Mouse (Mus musculus): ENCODE measurements around the gene Iqschfp. TPM values are rescaled to one million over a fixed set of nuclear protein-coding genes. Genes with fewer than 3 reads are reported as not detected.

Gene Iqschfp
- polyA plus RNA-seq, 1 experiment from 2014 or later = 0.54 TPM

GRCm38 (mm10) chr3:68632714-68633113 lies 740.7 kb downstream of the Iqschfp start:
- H3K9me3 ChIP-seq = no peaks in the 10 kb centered on the region
- WGBS = 75% methylated on average over 3 of the region's 3 CpGs
- ATAC-seq (ENCODE audit: insufficient number of reproducible peaks, low FRiP score, low TSS enrichment, low read depth) = no peak
- H3K27me3 ChIP-seq = no peaks in the 10 kb centered on the region
- no peak overlapping the region for H3K27ac ChIP-seq
- H3K4me3 ChIP-seq = no peak overlapping the region
- no peaks in the 10 kb centered on the region for H3K36me3 ChIP-seq
- H3K4me1 ChIP-seq = no peaks in the 10 kb centered on the region
- no peak overlapping the region for H3K9ac ChIP-seq
- no peak overlapping the region for H3K4me2 ChIP-seq

GRCm38 (mm10) chr3:68633577-68633976 lies 741.5 kb downstream of the Iqschfp start:
- H3K9ac ChIP-seq = no peak overlapping the region
- no peak for ATAC-seq (ENCODE audit: insufficient number of reproducible peaks, low FRiP score, low TSS enrichment, low read depth)
- H3K4me1 ChIP-seq = no peaks in the 10 kb centered on the region
- H3K4me2 ChIP-seq = no peak overlapping the region
- H3K9me3 ChIP-seq = no peaks in the 10 kb centered on the region
- no peak overlapping the region for H3K4me3 ChIP-seq
- 88% methylated on average over 4 of the region's 4 CpGs for WGBS
- H3K36me3 ChIP-seq = no peaks in the 10 kb centered on the region
- H3K27me3 ChIP-seq = no peaks in the 10 kb centered on the region
- no peak overlapping the region for H3K27ac ChIP-seq

DNA sequence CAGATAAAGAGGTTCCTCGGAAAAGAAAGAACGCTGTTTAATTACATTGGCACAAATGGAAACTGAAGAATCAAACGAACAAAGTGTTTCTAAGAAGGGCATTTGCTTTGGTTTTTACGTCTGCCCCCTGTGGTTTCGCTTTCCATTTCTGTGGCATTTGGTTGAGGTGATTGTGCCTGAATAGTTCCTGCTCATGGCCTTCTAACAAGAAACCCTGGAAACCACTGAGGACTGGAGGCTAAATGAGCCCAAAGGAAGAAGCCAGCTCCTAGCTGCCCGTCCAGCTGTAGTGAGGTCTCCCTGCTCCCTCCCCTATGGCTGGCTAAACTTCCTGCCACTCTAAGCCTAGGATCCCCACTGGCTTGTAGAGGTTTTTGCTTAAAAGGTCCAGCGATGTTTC lies 745.9 kb downstream of the Iqschfp start:
- no peaks in the 10 kb centered on the region for H3K27me3 ChIP-seq
- H3K4me2 ChIP-seq = no peak overlapping the region
- no peaks in the 10 kb centered on the region for H3K4me1 ChIP-seq
- H3K9me3 ChIP-seq = no peaks in the 10 kb centered on the region
- H3K27ac ChIP-seq = no peak overlapping the region
- no peaks in the 10 kb centered on the region for H3K36me3 ChIP-seq
- WGBS = 39% methylated on average over 7 of the region's 7 CpGs
- no peak overlapping the region for H3K4me3 ChIP-seq
- no peak overlapping the region for H3K9ac ChIP-seq
- no peak for ATAC-seq (ENCODE audit: insufficient number of reproducible peaks, low FRiP score, low TSS enrichment, low read depth)

DNA sequence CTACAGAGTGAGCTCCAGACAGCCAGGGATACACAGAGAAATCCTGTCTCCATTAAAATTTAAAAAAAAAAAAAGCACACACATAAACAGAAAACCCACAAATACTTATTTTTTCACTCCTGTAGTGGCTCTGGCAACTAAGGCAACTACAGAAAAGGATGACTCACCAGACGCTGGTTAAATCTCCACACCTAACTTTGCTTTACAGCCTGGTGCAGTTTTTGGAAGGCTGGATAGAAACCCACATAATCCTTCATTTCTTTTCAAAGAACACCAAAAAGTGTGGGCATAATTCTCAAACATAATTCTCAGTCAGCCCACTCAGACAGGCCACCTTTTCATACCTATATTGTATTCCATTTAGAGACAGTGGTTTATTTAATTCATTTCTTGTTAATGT lies 746.7 kb downstream of the Iqschfp start:
- 87% methylated on average over 1 of the region's 1 CpGs for WGBS
- H3K27ac ChIP-seq = no peak overlapping the region
- no peak overlapping the region for H3K9ac ChIP-seq
- H3K4me1 ChIP-seq = no peaks in the 10 kb centered on the region
- H3K27me3 ChIP-seq = no peaks in the 10 kb centered on the region
- no peaks in the 10 kb centered on the region for H3K36me3 ChIP-seq
- H3K9me3 ChIP-seq = no peaks in the 10 kb centered on the region
- no peak overlapping the region for H3K4me2 ChIP-seq
- H3K4me3 ChIP-seq = no peak overlapping the region
- no peak for ATAC-seq (ENCODE audit: insufficient number of reproducible peaks, low FRiP score, low TSS enrichment, low read depth)

GRCm38 (mm10) chr3:68642935-68643334 lies 750.9 kb downstream of the Iqschfp start:
- Histone ChIP-seq H3K4me2 (no peak overlapping the region), H3K36me3 (no peaks in the 10 kb centered on the region), H3K27me3 (no peaks in the 10 kb centered on the region), H3K9me3 (no peaks in the 10 kb centered on the region), H3K4me3 (no peak overlapping the region), H3K27ac (no peak overlapping the region), H3K9ac (no peak overlapping the region), H3K4me1 (no peaks in the 10 kb centered on the region)
- ATAC-seq (ENCODE audit: insufficient number of reproducible peaks, low FRiP score, low TSS enrichment, low read depth) = no peak
- WGBS = 83% methylated on average over 7 of the region's 7 CpGs

- H3K4me2 ChIP-seq = no peak overlapping the region
- no peak overlapping the region for H3K9ac ChIP-seq
- no peak for ATAC-seq (ENCODE audit: insufficient number of reproducible peaks, low FRiP score, low TSS enrichment, low read depth)
- H3K4me3 ChIP-seq = no peak overlapping the region
- H3K9me3 ChIP-seq = no peaks in the 10 kb centered on the region
- H3K27ac ChIP-seq = no peak overlapping the region
- WGBS = 80% methylated on average over 6 of the region's 6 CpGs
- no peaks in the 10 kb centered on the region for H3K27me3 ChIP-seq
- H3K4me1 ChIP-seq = no peaks in the 10 kb centered on the region
- H3K36me3 ChIP-seq = no peaks in the 10 kb centered on the region
Measured at GRCm38 (mm10) chr3:68646387-68647130, 754.5 kb downstream of the Iqschfp start.

DNA sequence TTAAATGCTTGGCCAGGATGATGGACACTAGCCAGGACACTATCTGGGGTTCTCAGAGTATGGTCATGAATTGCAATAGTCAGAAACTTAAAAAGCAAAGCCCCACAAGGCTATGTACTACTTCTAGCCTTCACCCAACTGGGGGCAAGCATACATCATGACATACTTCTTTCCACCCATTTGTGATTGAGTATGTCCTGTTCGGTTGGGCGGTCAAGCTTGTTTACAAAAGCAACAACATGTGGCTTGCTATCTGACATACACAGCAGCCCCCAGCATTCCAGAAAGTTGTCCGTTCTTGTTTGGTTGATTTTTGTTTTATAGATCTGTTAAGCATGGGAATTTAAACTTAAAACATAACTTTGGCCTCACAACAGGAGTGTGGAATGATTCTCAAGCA lies 755.2 kb downstream of the Iqschfp start:
- 80% methylated on average over 3 of the region's 3 CpGs for WGBS
- H3K4me1 ChIP-seq = no peaks in the 10 kb centered on the region
- no peak overlapping the region for H3K4me3 ChIP-seq
- no peak overlapping the region for H3K9ac ChIP-seq
- H3K4me2 ChIP-seq = no peak overlapping the region
- no peaks in the 10 kb centered on the region for H3K36me3 ChIP-seq
- ATAC-seq (ENCODE audit: insufficient number of reproducible peaks, low FRiP score, low TSS enrichment, low read depth) = no peak
- no peak overlapping the region for H3K27ac ChIP-seq
- no peaks in the 10 kb centered on the region for H3K9me3 ChIP-seq
- no peaks in the 10 kb centered on the region for H3K27me3 ChIP-seq

DNA sequence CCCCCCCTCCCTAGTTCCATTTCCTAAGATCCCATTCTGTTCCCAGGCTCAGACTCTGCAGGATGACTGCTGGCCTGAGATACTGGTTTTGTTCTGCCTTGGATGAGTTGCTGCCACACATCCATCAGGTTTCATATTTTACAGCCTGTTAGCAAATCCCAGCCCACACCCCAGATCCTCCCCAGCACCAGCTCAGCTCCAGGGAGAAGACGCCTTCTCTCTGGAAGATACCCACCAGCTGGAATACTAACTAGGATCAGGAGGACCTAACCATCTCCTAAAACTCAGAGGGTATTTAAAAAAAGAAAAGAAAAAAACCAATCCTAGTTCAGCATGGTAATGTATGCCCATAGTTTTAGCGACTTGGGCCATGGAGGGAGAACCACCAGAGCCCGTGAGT lies 758.2 kb downstream of the Iqschfp start:
- 0 out of 2 replicates have a peak, but pooled peaks cover 4% of the 10 kb centered on the region for H3K4me1 ChIP-seq
- H3K9ac ChIP-seq = no peak overlapping the region
- H3K9me3 ChIP-seq = no peaks in the 10 kb centered on the region
- no peaks in the 10 kb centered on the region for H3K36me3 ChIP-seq
- no peak for ATAC-seq (ENCODE audit: insufficient number of reproducible peaks, low FRiP score, low TSS enrichment, low read depth)
- H3K4me3 ChIP-seq = no peak overlapping the region
- H3K27me3 ChIP-seq = no peaks in the 10 kb centered on the region
- WGBS = 92% methylated on average over 3 of the region's 3 CpGs
- no peak overlapping the region for H3K4me2 ChIP-seq
- H3K27ac ChIP-seq = no peak overlapping the region

GRCm38 (mm10) chr3:68656607-68657352 lies 764.7 kb downstream of the Iqschfp start:
- H3K36me3 ChIP-seq = no peaks in the 10 kb centered on the region
- ATAC-seq (ENCODE audit: insufficient number of reproducible peaks, low FRiP score, low TSS enrichment, low read depth) = no peak
- H3K27me3 ChIP-seq = 0 out of 2 replicates have a peak, but pooled peaks cover 3% of the 10 kb centered on the region
- no peak overlapping the region for H3K27ac ChIP-seq
- no peak overlapping the region for H3K4me3 ChIP-seq
- no peak overlapping the region for H3K4me2 ChIP-seq
- H3K4me1 ChIP-seq = peaks cover 4% of the 10 kb centered on the region; the same call in 1 of the 2 replicates
- no peak overlapping the region for H3K9ac ChIP-seq
- H3K9me3 ChIP-seq = no peaks in the 10 kb centered on the region
- 81% methylated on average over 4 of the region's 4 CpGs for WGBS

DNA sequence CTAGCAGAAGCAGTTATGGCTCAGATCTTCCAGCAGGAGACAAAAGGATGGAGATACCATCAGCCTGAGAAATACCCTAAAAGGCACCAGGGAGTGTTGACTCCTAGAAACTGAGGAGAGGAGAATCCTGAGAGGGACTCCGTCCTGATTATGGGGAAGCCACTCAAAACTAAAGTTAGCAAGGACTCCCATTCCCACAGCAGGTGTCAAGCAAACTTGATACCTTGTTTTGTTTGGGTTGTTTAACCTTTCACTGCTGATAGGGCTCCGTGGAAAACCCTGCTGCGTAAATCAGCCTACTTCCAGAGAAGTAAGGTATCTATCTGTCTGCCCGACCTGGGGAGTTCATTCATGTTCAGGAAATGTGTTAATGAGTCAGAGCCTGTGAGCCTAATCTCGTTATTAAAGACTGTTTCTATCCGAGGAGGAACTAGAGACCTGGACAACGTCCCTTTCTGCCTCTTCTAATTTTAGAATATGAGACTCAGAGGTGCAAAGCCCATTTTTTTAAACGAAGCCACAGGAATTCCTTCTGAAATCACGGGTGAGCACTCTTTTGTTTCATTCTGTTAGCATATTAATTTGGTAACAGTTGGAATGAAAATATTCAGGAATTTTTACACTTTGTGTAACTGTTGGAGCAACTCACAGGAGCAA lies 765.7 kb downstream of the Iqschfp start:
- 0 out of 2 replicates have a peak, but pooled peaks cover 3% of the 10 kb centered on the region for H3K27me3 ChIP-seq
- H3K4me2 ChIP-seq = no peak overlapping the region
- peaks cover 4% of the 10 kb centered on the region; the same call in 1 of the 2 replicates for H3K4me1 ChIP-seq
- no peaks in the 10 kb centered on the region for H3K9me3 ChIP-seq
- no peak for ATAC-seq (ENCODE audit: insufficient number of reproducible peaks, low FRiP score, low TSS enrichment, low read depth)
- WGBS = 29% methylated on average over 9 of the region's 9 CpGs
- H3K36me3 ChIP-seq = no peaks in the 10 kb centered on the region
- no peak overlapping the region for H3K4me3 ChIP-seq
- H3K9ac ChIP-seq = no peak overlapping the region
- no peak overlapping the region for H3K27ac ChIP-seq

DNA sequence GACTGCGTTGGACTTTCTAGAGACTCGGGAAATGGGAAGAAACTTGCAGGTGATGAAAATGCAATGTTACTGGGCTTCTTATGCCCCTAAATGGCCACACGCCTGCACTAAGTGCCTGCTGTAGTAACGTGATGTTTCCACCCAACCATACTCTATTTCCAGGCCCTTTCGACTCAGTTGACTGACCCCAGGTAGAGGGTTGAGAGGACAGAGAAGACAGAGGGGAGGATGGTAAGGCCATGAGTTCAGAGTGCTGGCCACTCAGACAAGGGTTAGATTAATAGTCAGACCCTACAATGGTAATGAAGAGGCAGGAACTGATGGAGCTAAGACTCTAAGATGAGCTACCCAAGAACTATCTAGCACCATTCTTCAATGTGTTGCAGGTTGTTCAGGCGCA lies 768.0 kb downstream of the Iqschfp start:
- Histone ChIP-seq H3K4me3 (no peak overlapping the region), H3K27ac (no peak overlapping the region), H3K4me1 (no peaks in the 10 kb centered on the region; the same call in 1 of the 2 replicates), H3K4me2 (no peak overlapping the region), H3K36me3 (no peaks in the 10 kb centered on the region), H3K9ac (no peak overlapping the region), H3K27me3 (0 out of 2 replicates have a peak, but pooled peaks cover 3% of the 10 kb centered on the region), H3K9me3 (no peaks in the 10 kb centered on the region)
- no peak for ATAC-seq (ENCODE audit: insufficient number of reproducible peaks, low FRiP score, low TSS enrichment, low read depth)
- WGBS = 93% methylated on average over 6 of the region's 6 CpGs

GRCm38 (mm10) chr3:68660538-68660937 lies 768.5 kb downstream of the Iqschfp start:
- no peak for ATAC-seq (ENCODE audit: insufficient number of reproducible peaks, low FRiP score, low TSS enrichment, low read depth)
- WGBS = 75% methylated on average over 4 of the region's 4 CpGs
- Histone ChIP-seq H3K4me1 (no peaks in the 10 kb centered on the region; the same call in 1 of the 2 replicates), H3K27ac (no peak overlapping the region), H3K4me3 (no peak overlapping the region), H3K27me3 (0 out of 2 replicates have a peak, but pooled peaks cover 3% of the 10 kb centered on the region), H3K4me2 (no peak overlapping the region), H3K9ac (no peak overlapping the region), H3K9me3 (no peaks in the 10 kb centered on the region), H3K36me3 (no peaks in the 10 kb centered on the region)
